Mouse (Mus musculus) CD8-positive naive resting alpha-beta T cell, adult 2 months (primary cell): ENCODE data around the gene Baiap2.
A peak's percentile ranks its signal among the peaks of the same experiment; 100 is the strongest.

ENCODE experiments used
- DNase-seq, 2 experiments: peaks; one replicate each; pipeline ENCODE4 v3.0.0; 2022; ENCODE audit warnings: low read depth in 2 of 2, low spot score in 2 of 2

Gene Baiap2

GRCm38 (mm10) chr11:120008501-120008900 is 65.9 kb downstream of the Baiap2 start:
- no peak for DNase-seq

- no peak for DNase-seq
Observed at GRCm38 (mm10) chr11:120008956-120009355, 66.4 kb downstream of the Baiap2 start.

- DNase-seq = no peak
Observed at GRCm38 (mm10) chr11:120009937-120010336, 67.4 kb downstream of the Baiap2 start.

- DNase-seq = no peak
Observed at GRCm38 (mm10) chr11:120011114-120011760, 68.7 kb downstream of the Baiap2 start.

GRCm38 (mm10) chr11:120011761-120012560 is 69.4 kb downstream of the Baiap2 start:
- no peak for DNase-seq

- DNase-seq = no peak
Observed at GRCm38 (mm10) chr11:120012702-120013101, 70.1 kb downstream of the Baiap2 start.

- peak; percentile 52 to 62 for DNase-seq
Observed at GRCm38 (mm10) chr11:120013174-120013711, 70.7 kb downstream of the Baiap2 start.

- DNase-seq = no peak
Observed at GRCm38 (mm10) chr11:120014758-120015157, 72.2 kb downstream of the Baiap2 start.

- DNase-seq = no peak
Observed at GRCm38 (mm10) chr11:120017011-120017410, 74.4 kb downstream of the Baiap2 start.

GRCm38 (mm10) chr11:120019542-120020440 is 77.2 kb downstream of the Baiap2 start:
- DNase-seq = no peak

GRCm38 (mm10) chr11:120021367-120021766 is 78.8 kb downstream of the Baiap2 start:
- no peak for DNase-seq

GRCm38 (mm10) chr11:120022216-120022615 is 79.7 kb downstream of the Baiap2 start:
- no peak for DNase-seq

- DNase-seq = no peak
Observed at GRCm38 (mm10) chr11:120022841-120023240, 80.3 kb downstream of the Baiap2 start.

GRCm38 (mm10) chr11:120026941-120027340 is 84.4 kb downstream of the Baiap2 start:
- DNase-seq = no peak

GRCm38 (mm10) chr11:120028319-120029092 is 85.9 kb downstream of the Baiap2 start:
- no peak for DNase-seq

GRCm38 (mm10) chr11:120029431-120030144 is 87.0 kb downstream of the Baiap2 start:
- DNase-seq = no peak

- no peak for DNase-seq
Observed at GRCm38 (mm10) chr11:120030145-120030901, 87.8 kb downstream of the Baiap2 start.

GRCm38 (mm10) chr11:120032052-120032451 is 89.5 kb downstream of the Baiap2 start:
- no peak for DNase-seq

GRCm38 (mm10) chr11:120033473-120033872 is 90.9 kb downstream of the Baiap2 start:
- no peak for DNase-seq
